Mouse (Mus musculus) left cerebral cortex, postnatal 4 days (tissue): Measurements from ENCODE around the gene Rab35. TPM values are rescaled to one million over a fixed set of nuclear protein-coding genes. Genes with fewer than 3 reads are reported as not detected.

Experiments
- DNase-seq: peaks from one replicate; pipeline ENCODE4 v3.0.0-alpha.2; 2022
- intact Hi-C: fragments of 180-260 bp; cut with DNase I; formaldehyde crosslinking; loops from one replicate; pipeline ENCODE4 v1.15.1; 2025
- microRNA-seq: library from miRNA; unstranded; fragments of <30 nt; microRNA quantifications from one replicate; pipeline ENCODE4 v1.2.0, GENCODE M21; 2022
- total RNA-seq, 2 experiments: library from RNA; stranded (reverse); gene quantifications; 2 replicates each; pipeline ENCODE4 v1.2.3; 2021

The Rab35 gene
- total RNA-seq, 2 experiments from 2014 or later = 93.8 to 97.7 TPM

- intact Hi-C loops = no loop called here
These were observed 65.1 kb downstream of the Rab35 start for GRCm38 (mm10) chr5:115696811-115697210.

More at GRCm38 (mm10) chr5:115696811-115697210, 65.1 kb downstream of the Rab35 start:
- no peak for DNase-seq

Small RNA genes within 50 kb of the gene (microRNA-seq; reads per million reads assigned to microRNA genes)
- not detected for gene Mir7030

Other genes with a start within 250 kb of the Rab35 start
- 100 to 1,000 TPM; 110 to 114 TPM for gene Msi1, start 202.3 kb upstream of the Rab35 start, total RNA-seq
- not detected for gene Pla2g1b, start 165.6 kb upstream of the Rab35 start, total RNA-seq
- 10 to 100 TPM; 28.4 to 31.5 TPM for gene Sirt4, start 147.2 kb upstream of the Rab35 start, total RNA-seq
- gene Pxn, start 125.2 kb upstream of the Rab35 start, total RNA-seq = 10 to 100 TPM; 23.9 to 24.7 TPM
- gene Rplp0, start 72.4 kb upstream of the Rab35 start, total RNA-seq = 100 to 1,000 TPM; 657 to 680 TPM
- 10 to 100 TPM; 85.8 to 87.0 TPM for gene Gcn1l1, start 66.7 kb upstream of the Rab35 start, total RNA-seq
- gene Bicdl1, start 99.7 kb downstream of the Rab35 start, total RNA-seq = 100 to 1,000 TPM; 144 to 151 TPM
- gene Cit, start 213.4 kb downstream of the Rab35 start, total RNA-seq = 10 to 100 TPM; 41.9 to 47.1 TPM